Mouse (Mus musculus) kidney, postnatal 0 days (tissue): ENCODE data around the gene Defb43. TPM values are rescaled to one million over a fixed set of nuclear protein-coding genes. Genes with fewer than 3 reads are reported as not detected.

Experiments used
- ATAC-seq: fragments of 200-750 bp; cut with Nextera tagmentation; replicated peaks from 2 replicates; pipeline ENCODE4 v1.8.0; 2017; ENCODE audit warnings: low read depth, moderate number of reproducible peaks, moderate TSS enrichment, moderate library complexity; ENCODE audit not compliant: low FRiP score
- DNase-seq: peaks from one replicate; pipeline ENCODE4 v3.0.0-alpha.2; 2016; ENCODE audit warnings: low spot score
- H3K27ac ChIP-seq: fragments of 300-500 bp; sonication (generic); 2 replicates; pipeline ENCODE4 v1.5.1; 2014; ENCODE audit warnings: mild to moderate bottlenecking
- H3K27me3 ChIP-seq: fragments of 300-500 bp; sonication (generic); 2 replicates; pipeline ENCODE4 v1.6.1; 2014; ENCODE audit warnings: low read length, mixed read lengths; ENCODE audit not compliant: insufficient read depth
- H3K36me3 ChIP-seq: fragments of 300-500 bp; sonication (generic); 2 replicates; pipeline ENCODE4 v1.6.1; 2014; ENCODE audit warnings: low read length, mixed read lengths; ENCODE audit not compliant: insufficient read depth
- H3K4me1 ChIP-seq: fragments of 300-500 bp; sonication (generic); replicated peaks from 2 replicates; pipeline ENCODE4 v1.6.1; 2014; ENCODE audit warnings: antibody characterized with exemption, low read length, mixed read lengths; ENCODE audit not compliant: insufficient read depth
- H3K4me2 ChIP-seq: fragments of 300-500 bp; sonication (generic); 2 replicates; pipeline ENCODE4 v1.6.1; 2014; ENCODE audit warnings: mild to moderate bottlenecking, low read length, moderate library complexity, mixed read lengths
- H3K4me3 ChIP-seq: fragments of 300-500 bp; sonication (generic); replicated peaks from 2 replicates; pipeline ENCODE4 v1.5.1; 2014; ENCODE audit warnings: low read depth, low read length
- H3K9ac ChIP-seq: fragments of 300-500 bp; sonication (generic); 2 replicates; pipeline ENCODE4 v1.6.1; 2014; ENCODE audit warnings: low read depth, low read length
- H3K9me3 ChIP-seq: fragments of 300-500 bp; sonication (generic); replicated peaks from 2 replicates; pipeline ENCODE4 v1.6.1; 2016; ENCODE audit warnings: low read length, inconsistent platforms, mixed read lengths
- CTCF ChIP-seq: IDR thresholded peaks from 2 replicates; pipeline ENCODE4 v1.5.1; 2016; ENCODE audit warnings: antibody characterized with exemption, low read depth, mild to moderate bottlenecking, moderate library complexity
- WGBS: fragments of 180-500 bp; shearing (Covaris S2); extraction: QIAGEN DNeasy Blood & Tissue Kit; methylation state at CpG from one replicate; pipeline ENCODE4 v1.1.7; 2014; 5-methylcytosine and 5-hydroxymethylcytosine counted together
- polyA plus RNA-seq: library from polyadenylated mRNA; unstranded; fragments of >200 nt; fragmentation: Nextera tagmentation; extraction: Ambion mirVana; gene quantifications from 2 replicates; pipeline ENCODE4 v1.2.1, GENCODE M21; 2015

Defb43 gene
- polyA plus RNA-seq = not detected in 2 replicates

DNA sequence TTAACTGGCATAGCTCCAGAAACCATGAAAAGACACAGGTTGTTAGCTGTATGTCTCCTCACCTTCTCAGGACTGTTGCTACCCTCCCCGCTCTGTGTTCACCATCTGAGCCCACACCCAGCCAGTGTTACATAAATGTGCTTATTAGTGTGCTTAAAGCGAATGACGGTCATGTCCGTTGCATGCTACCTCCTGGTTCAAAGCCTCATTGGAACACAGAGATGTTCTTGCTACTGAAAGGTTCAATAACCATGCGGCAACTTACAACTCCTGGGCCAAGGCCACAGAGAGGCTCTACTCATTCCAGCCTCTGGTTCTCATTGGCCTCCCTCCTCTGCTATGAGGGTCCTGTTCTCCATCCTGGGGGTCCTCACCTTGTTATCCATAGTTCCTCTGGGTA is at the start of gene Defb43:
Defb43 (plus strand) TSS at position 301 of the 400 bp plus-strand sequence.
- Histone ChIP-seq H3K27me3 (no peaks in the 10 kb centered on the region), H3K9ac (no peak within 1 kb of the TSS), H3K27ac (no peak within 1 kb of the TSS), H3K4me2 (no peak within 1 kb of the TSS), H3K36me3 (no peaks in the 10 kb centered on the region), H3K9me3 (no peaks in the 10 kb centered on the region), H3K4me1 (no peaks in the 10 kb centered on the region), H3K4me3 (no peak within 1 kb of the TSS)
- WGBS = 93% methylated on average over 5 of the region's 5 CpGs
- TF ChIP-seq CTCF = no peak
- no peak for ATAC-seq
- no peak for DNase-seq

DNA sequence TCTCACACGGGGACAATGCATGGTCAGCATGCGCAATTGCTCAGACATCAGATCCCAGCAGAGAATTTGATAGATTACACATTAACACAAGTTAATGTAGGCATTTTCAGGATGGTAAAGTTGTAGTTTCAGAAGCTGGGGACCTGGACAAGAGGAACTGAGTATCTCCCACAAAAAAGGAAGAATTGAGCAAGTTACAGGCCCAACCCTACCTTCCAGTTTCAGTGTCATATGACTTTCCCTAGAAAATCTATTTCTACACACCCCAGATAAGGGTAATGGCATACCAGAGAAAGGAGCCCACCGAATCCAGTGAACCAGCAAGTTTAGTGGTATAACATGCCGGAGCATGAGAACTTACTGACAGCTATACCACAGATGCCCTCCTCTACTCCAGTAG is 47.9 kb upstream of the Defb43 start:
- H3K27ac ChIP-seq = no peak overlapping the region
- no peaks in the 10 kb centered on the region for H3K36me3 ChIP-seq
- no peaks in the 10 kb centered on the region for H3K9me3 ChIP-seq
- no peak overlapping the region for H3K9ac ChIP-seq
- no peak for TF ChIP-seq CTCF
- H3K27me3 ChIP-seq = no peaks in the 10 kb centered on the region
- ATAC-seq (no peak), DNase-seq (no peak)
- no peak overlapping the region for H3K4me3 ChIP-seq
- no peaks in the 10 kb centered on the region; the same call in 1 of the 2 replicates for H3K4me1 ChIP-seq
- H3K4me2 ChIP-seq = no peak overlapping the region
- 72% methylated on average over 4 of the region's 4 CpGs for WGBS

DNA sequence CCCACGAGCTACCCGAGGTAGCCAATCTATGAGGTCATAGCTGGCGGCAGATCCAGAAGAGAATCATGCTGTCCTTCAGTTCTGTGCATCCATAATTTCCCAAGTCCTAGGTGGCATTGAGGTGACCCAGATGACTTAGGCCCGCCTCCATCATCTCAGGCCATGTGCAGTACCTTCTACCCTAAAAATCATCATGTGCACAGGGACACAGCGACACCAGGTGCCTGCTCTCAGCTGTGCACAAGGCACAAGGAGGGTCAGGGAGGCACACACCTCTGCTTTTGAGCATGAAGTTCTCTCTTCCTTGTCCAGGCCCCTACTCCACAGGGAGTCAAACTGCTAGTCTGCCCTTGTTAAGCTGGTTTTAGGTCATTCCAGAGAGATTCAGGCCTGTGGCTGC is 46.2 kb upstream of the Defb43 start:
- Histone ChIP-seq H3K4me3 (no peak overlapping the region), H3K9me3 (no peaks in the 10 kb centered on the region), H3K9ac (no peak overlapping the region), H3K27me3 (no peaks in the 10 kb centered on the region), H3K36me3 (no peaks in the 10 kb centered on the region), H3K27ac (no peak overlapping the region), H3K4me1 (no peaks in the 10 kb centered on the region; the same call in 1 of the 2 replicates), H3K4me2 (0 out of 2 replicates have a peak overlapping the region, but pooled peaks have one; percentile 57)
- no peak; the same call in 1 of the 2 replicates for ATAC-seq
- 90% methylated on average over 5 of the region's 5 CpGs for WGBS
- TF ChIP-seq CTCF = peak; percentile 30; the same call in 1 of the 2 replicates
- no peak for DNase-seq

DNA sequence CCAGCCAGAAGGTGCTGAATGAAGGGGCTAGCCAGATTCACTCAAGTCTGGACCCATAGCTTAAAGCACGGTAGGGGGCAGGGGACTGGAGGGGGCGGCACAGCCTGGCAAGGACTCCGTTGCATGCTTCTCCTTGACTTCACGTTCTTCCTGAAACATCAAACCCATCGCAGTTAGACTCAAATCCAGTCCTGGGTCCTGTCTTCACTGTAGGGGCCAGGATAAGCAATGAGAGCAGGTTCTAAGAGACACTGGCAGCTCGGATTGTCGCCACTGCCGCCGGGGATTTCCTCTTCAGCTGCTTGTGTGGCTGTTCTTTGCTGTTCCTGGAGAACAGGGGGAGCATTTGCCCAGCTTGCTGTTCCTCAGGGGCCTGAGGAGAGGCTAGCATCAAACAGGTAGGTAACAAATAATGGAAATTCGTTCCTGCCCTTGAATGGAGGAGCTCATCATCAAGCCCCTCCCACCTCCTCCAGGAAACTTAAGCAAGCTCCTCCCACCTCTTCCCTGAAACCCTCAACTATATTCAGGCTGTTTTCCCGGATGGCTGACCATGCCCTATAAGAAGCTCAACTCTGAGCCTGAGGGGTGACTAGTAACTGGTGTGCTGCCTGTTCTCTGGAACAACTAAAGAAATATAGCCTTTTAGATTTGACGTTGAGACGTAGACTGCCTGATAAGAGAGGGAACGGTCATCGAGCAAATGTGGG is 45.6 kb upstream of the Defb43 start:
- no peak overlapping the region for H3K9ac ChIP-seq
- no peaks in the 10 kb centered on the region for H3K36me3 ChIP-seq
- no peak for TF ChIP-seq CTCF
- H3K4me3 ChIP-seq = peak overlapping the region; percentile 26
- ATAC-seq (peak; percentile 73; the same call in 1 of the 2 replicates), DNase-seq (peak; percentile 90)
- 9% methylated on average over 15 of the region's 15 CpGs for WGBS
- peak overlapping the region; percentile 57 for H3K4me2 ChIP-seq
- no peaks in the 10 kb centered on the region for H3K9me3 ChIP-seq
- H3K27me3 ChIP-seq = no peaks in the 10 kb centered on the region
- H3K4me1 ChIP-seq = no peaks in the 10 kb centered on the region; the same call in 1 of the 2 replicates
- H3K27ac ChIP-seq = peak overlapping the region; percentile 60

DNA sequence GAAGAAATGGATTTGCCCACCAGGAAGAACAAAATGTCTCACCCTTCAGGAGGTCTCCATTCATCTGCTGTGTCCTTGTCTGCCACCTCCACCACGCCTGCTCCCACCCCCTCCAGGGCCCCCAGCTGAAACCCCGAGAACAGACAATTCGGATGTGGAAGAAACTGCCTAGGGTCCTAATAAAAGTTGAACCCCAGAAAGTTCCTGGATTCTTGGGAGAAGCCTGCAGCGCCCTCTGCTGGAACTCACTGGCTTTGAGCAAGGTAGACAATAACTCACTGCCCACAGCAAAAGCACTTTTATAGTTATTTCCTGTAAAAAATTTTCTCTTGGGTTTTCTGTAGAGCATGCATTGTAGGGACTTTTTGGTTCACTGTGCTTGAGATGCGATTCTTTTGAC is 36.5 kb upstream of the Defb43 start:
- 14% methylated on average over 5 of the region's 5 CpGs for WGBS
- Histone ChIP-seq H3K9ac (no peak overlapping the region), H3K27me3 (no peaks in the 10 kb centered on the region), H3K36me3 (no peaks in the 10 kb centered on the region), H3K27ac (no peak overlapping the region), H3K4me1 (no peaks in the 10 kb centered on the region), H3K4me3 (no peak overlapping the region), H3K9me3 (no peaks in the 10 kb centered on the region), H3K4me2 (no peak overlapping the region)
- ATAC-seq (no peak), DNase-seq (peak; percentile 38)
- peak; percentile 78 for TF ChIP-seq CTCF

DNA sequence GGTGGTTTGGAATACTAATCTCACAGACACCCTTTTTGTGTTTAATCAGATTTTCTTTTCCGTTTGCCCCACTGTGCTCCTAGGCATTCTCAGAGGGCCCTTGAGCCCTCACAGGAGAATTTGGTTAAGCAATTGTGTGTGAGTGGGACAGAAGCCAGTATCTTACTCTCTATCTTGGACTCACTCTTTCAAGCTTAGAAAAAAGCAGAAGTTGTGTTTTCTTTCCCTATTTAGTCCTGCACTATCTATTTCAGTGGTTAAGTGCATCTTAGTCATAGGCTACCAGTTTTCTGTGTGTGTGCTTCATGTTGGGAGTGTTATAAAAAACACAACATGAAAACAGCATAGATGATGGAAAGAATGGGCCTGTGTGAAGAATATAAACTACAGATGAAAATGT is 31.8 kb upstream of the Defb43 start:
- H3K9me3 ChIP-seq = no peaks in the 10 kb centered on the region
- H3K27me3 ChIP-seq = no peaks in the 10 kb centered on the region
- WGBS = 92% methylated on average over 1 of the region's 1 CpGs
- no peak overlapping the region for H3K9ac ChIP-seq
- H3K36me3 ChIP-seq = no peaks in the 10 kb centered on the region
- H3K4me3 ChIP-seq = no peak overlapping the region
- no peak overlapping the region for H3K4me2 ChIP-seq
- no peaks in the 10 kb centered on the region for H3K4me1 ChIP-seq
- no peak for TF ChIP-seq CTCF
- no peak for DNase-seq
- no peak for ATAC-seq
- H3K27ac ChIP-seq = no peak overlapping the region

DNA sequence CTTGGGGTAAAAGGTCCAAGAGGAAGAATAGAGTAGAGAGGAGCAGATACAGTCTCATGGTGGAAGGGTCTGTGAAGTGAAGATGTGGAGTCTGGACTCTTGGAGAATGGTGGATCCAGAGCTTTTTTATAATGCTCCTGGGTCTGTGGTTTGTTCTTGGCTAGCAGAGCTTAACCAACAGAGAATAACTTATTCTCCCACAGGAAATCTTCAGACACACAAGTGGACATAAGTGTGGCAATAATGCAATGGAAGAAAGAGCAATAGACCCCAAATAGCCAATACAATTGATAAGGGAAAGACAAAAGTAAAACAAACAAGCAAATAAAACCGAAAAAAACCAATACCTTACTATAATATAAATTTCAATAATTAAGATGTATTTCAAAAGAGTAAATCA is 27.2 kb upstream of the Defb43 start, which contains the start of gene Defb48:
Defb48 (minus strand) TSS at position 101 of the 400 bp plus-strand sequence.
- no peaks in the 10 kb centered on the region for H3K36me3 ChIP-seq
- no peak within 1 kb of the TSS for H3K4me2 ChIP-seq
- H3K4me1 ChIP-seq = no peaks in the 10 kb centered on the region
- no peak for TF ChIP-seq CTCF
- no peak within 1 kb of the TSS for H3K9ac ChIP-seq
- DNase-seq (no peak), ATAC-seq (no peak)
- 63% methylated on average over 1 of the region's 1 CpGs for WGBS
- H3K9me3 ChIP-seq = no peaks in the 10 kb centered on the region
- no peak within 1 kb of the TSS for H3K27ac ChIP-seq
- no peak within 1 kb of the TSS for H3K4me3 ChIP-seq
- H3K27me3 ChIP-seq = no peaks in the 10 kb centered on the region
